16 mouse cellular contexts compared by ENCODE assay signal in the genomic region with DNA sequence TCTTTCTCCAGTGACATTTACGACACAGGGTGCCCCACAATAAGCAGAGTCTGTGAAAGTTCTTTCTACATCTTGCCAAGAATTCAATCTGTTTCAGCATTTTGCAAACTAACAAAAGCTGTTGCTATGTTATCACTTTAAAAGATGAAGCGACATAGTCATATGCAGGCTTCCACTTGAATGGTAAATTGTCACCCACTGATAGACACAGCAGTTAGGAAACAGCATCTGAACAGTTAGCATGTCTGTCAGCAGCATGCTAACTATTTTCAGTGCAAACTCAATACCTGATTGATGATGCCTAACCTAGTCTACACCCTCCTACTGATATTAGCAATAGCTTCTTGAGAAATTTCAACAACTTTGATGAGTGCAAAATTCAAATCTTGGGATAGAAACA.
"Had no signal": no experiment of that assay in that cellular context is flagged by ENCODE, and none has a peak within 500 bp of the region (broad histone marks: within the 10 kb centered on the region; RNA-seq: fewer than 3 reads in every experiment).

No protein-coding gene starts in this region.

- H3K9me3 ChIP-seq: lung, embryonic 15.5 days; megakaryocyte, embryonic 14.5 days; midbrain, embryonic 13.5 days; midbrain, embryonic 15.5 days; neural tube, embryonic 12.5 days; stomach, embryonic 15.5 days had no signal

- H3K9ac ChIP-seq: lung, embryonic 15.5 days; midbrain, embryonic 13.5 days; midbrain, embryonic 15.5 days; neural tube, embryonic 12.5 days; stomach, embryonic 15.5 days had no signal

- H3K27ac ChIP-seq: lung, embryonic 15.5 days; macrophage; midbrain, embryonic 13.5 days; midbrain, embryonic 15.5 days; neural tube, embryonic 12.5 days; stomach, embryonic 15.5 days; stomach, postnatal 0 days had no signal

- H3K4me3 ChIP-seq: lung, embryonic 15.5 days; megakaryocyte, embryonic 14.5 days; midbrain, embryonic 13.5 days; midbrain, embryonic 15.5 days; neural tube, embryonic 12.5 days; stomach, embryonic 15.5 days had no signal

- H3K4me1 ChIP-seq: lung, embryonic 15.5 days; megakaryocyte, embryonic 14.5 days; midbrain, embryonic 13.5 days; midbrain, embryonic 15.5 days; neural tube, embryonic 12.5 days; stomach, embryonic 15.5 days had no signal

- ATAC-seq: lung, postnatal 0 days; midbrain, embryonic 13.5 days; midbrain, embryonic 15.5 days had no signal

- DNase-seq: lung, postnatal 14 days; lung, postnatal 36 days; right cerebral cortex, postnatal 14 days; thymus, adult 2 months; thymus, postnatal 25 days; thymus, postnatal 4 days had no signal

- H3K36me3 ChIP-seq: lung, embryonic 15.5 days; midbrain, embryonic 13.5 days; midbrain, embryonic 15.5 days; neural tube, embryonic 12.5 days; stomach, embryonic 15.5 days had no signal

- H3K4me2 ChIP-seq: lung, embryonic 15.5 days; midbrain, embryonic 11.5 days; midbrain, embryonic 13.5 days; midbrain, embryonic 15.5 days; neural tube, embryonic 12.5 days; stomach, embryonic 15.5 days had no signal

- H3K27me3 ChIP-seq: lung, embryonic 15.5 days; megakaryocyte, embryonic 14.5 days; midbrain, embryonic 13.5 days; midbrain, embryonic 15.5 days; neural tube, embryonic 12.5 days; stomach, embryonic 15.5 days had no signal
